Mouse (Mus musculus) adrenal gland, postnatal 14 days (tissue): ENCODE results near the gene Dus2. TPM values are rescaled to one million over a fixed set of nuclear protein-coding genes. Genes with fewer than 3 reads are reported as not detected.

Source experiments
- DNase-seq: peaks from one replicate; pipeline ENCODE4 v3.0.0; 2021; ENCODE audit warnings: mixed read lengths
- microRNA-seq, 2 experiments: library from miRNA; unstranded; fragments of <30 nt; microRNA quantifications; one replicate each; pipeline ENCODE4 v1.2.0; 2021
- total RNA-seq: library from RNA; stranded (reverse); gene quantifications from 2 replicates; pipeline ENCODE4 v1.2.3, GENCODE M21; 2021

Gene Dus2
- total RNA-seq, 1 experiment from 2014 or later: 14.9 TPM

- peak; percentile 59 for DNase-seq
Measured at GRCm38 (mm10) chr8:106076612-106077011, 85.5 kb downstream of the Dus2 start.

DNA sequence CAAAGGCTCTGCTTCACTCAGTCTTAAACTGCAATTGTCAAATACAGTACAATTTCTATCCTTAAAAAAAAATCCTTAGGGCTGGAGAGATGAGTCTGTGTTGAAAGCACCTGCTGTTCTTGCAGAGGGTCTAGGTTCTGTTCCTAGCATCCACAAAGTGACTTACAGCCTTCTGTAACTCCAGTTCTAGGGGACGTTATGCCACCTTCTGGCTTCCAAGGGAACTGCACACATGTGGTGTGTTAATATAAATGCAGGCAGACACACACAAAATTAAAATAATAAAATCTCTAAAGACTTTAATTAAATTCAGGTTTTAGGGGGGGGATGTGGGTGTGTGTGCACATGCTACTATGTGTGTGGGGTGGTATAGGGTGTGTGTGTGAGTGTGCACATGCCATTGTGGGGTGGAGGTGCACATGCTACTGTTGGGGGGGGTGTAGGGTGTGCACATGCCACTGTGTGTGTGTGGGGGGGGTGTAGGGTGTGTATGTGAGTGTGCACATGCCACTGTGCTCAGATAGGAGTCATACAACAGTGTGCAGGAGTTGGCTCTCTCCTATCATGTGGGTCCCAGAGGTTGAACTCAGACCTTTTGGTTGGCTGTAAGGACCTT is 86.4 kb downstream of the Dus2 start:
- DNase-seq: no peak

DNA sequence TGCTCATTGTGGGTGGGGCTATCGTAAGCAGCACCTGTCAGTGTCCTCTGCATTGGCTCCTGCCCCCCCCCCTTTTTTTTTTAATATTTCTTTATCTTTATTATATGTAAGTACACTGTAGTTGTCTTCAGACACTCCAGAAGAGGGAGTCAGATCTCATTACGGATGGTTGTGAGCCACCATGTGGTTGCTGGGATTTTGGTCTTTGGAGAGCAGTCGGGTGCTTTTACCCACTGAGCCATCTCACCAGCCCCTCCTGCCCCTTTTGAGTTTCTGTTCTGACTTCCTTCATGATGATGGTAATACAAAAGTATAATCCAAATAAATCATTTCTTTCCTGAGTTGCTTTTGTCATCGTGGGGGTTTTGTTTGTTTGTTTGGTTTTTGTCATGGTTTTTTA is 111.2 kb downstream of the Dus2 start:
- DNase-seq: no peak

Small RNA genes lying within 50 kb of the gene (microRNA-seq; reads per million reads assigned to microRNA genes)
- 0 reads per million in 2 experiments for gene Mir7074

Other genes starting within 250 kb of the Dus2 start
- 7.8 and 11.3 TPM in 2 replicates for gene Gfod2, start 232.7 kb upstream of the Dus2 start, total RNA-seq
- 27.3 and 29.8 TPM in 2 replicates for gene Ranbp10, start 164.0 kb upstream of the Dus2 start, total RNA-seq
- not detected in 2 replicates for gene Tsnaxip1, start 163.6 kb upstream of the Dus2 start, total RNA-seq
- 8.5 and 11.2 TPM in 2 replicates for gene Cenpt, start 138.1 kb upstream of the Dus2 start, total RNA-seq
- gene Thap11, start 136.2 kb upstream of the Dus2 start, total RNA-seq: 30.9 and 31.0 TPM in 2 replicates
- 22.3 and 41.4 TPM in 2 replicates for gene Nutf2, start 130.8 kb upstream of the Dus2 start, total RNA-seq
- 30.1 and 33.5 TPM in 2 replicates for gene Edc4, start 110.5 kb upstream of the Dus2 start, total RNA-seq
- 1.0 TPM in 1 of 2 replicates, not detected in the other for gene Nrn1l, start 97.8 kb upstream of the Dus2 start, total RNA-seq
- 31.0 and 32.2 TPM in 2 replicates for gene Pskh1, start 90.9 kb upstream of the Dus2 start, total RNA-seq
- 0.59 TPM in 1 of 2 replicates, not detected in the other for gene Ctrl, start 57.5 kb upstream of the Dus2 start, total RNA-seq
- 49.2 and 65.5 TPM in 2 replicates for gene Psmb10, start 52.9 kb upstream of the Dus2 start, total RNA-seq
- 5.3 and 54.9 TPM in 2 replicates for gene Lcat, start 48.0 kb upstream of the Dus2 start, total RNA-seq
- 36.9 and 42.5 TPM in 2 replicates for gene Slc12a4, start 25.2 kb upstream of the Dus2 start, total RNA-seq
- not detected in 2 replicates for gene Dpep3, start 11.9 kb upstream of the Dus2 start, total RNA-seq
- gene Dpep2nb, start 14.6 kb downstream of the Dus2 start, total RNA-seq: not detected in 2 replicates
- gene Ddx28, start 20.5 kb downstream of the Dus2 start, total RNA-seq: 14.2 and 14.5 TPM in 2 replicates
- gene Nfatc3, start 67.5 kb downstream of the Dus2 start, total RNA-seq: 47.3 and 47.6 TPM in 2 replicates
- gene Esrp2, start 145.6 kb downstream of the Dus2 start, total RNA-seq: 5.3 and 8.8 TPM in 2 replicates
- 13.5 and 18.6 TPM in 2 replicates for gene Pla2g15, start 159.1 kb downstream of the Dus2 start, total RNA-seq
- gene Slc7a6, start 177.5 kb downstream of the Dus2 start, total RNA-seq: 30.3 and 38.3 TPM in 2 replicates
- gene Slc7a6os, start 219.6 kb downstream of the Dus2 start, total RNA-seq: 23.3 and 28.1 TPM in 2 replicates
- 22.7 and 26.8 TPM in 2 replicates for gene Prmt7, start 219.6 kb downstream of the Dus2 start, total RNA-seq